Mouse (Mus musculus) forebrain, postnatal 0 days (tissue): ENCODE results near the gene Rraga. TPM values are rescaled to one million over a fixed set of nuclear protein-coding genes. Genes with fewer than 3 reads are reported as not detected.

Experiments used
- ATAC-seq: fragments of 200-750 bp; cut with Nextera tagmentation; 2 replicates; pipeline ENCODE4 v1.8.0; 2017; ENCODE audit warnings: mild to moderate bottlenecking, moderate library complexity
- DNase-seq: peaks from one replicate; pipeline ENCODE4 v3.0.0-alpha.2; 2015
- H3K27ac ChIP-seq: fragments of 300-500 bp; sonication (generic); 2 replicates; pipeline ENCODE4 v1.5.1; 2014; ENCODE audit warnings: low read depth, mild to moderate bottlenecking, antibody characterized with exemption, low read length, moderate library complexity, mixed read lengths
- H3K27me3 ChIP-seq: fragments of 300-500 bp; sonication (generic); 2 replicates; pipeline ENCODE4 v1.6.1; 2014; ENCODE audit warnings: mild to moderate bottlenecking, low read length, mixed read lengths; ENCODE audit not compliant: insufficient read depth
- H3K36me3 ChIP-seq: fragments of 300-500 bp; sonication (generic); 2 replicates; pipeline ENCODE4 v1.6.1; 2014; ENCODE audit warnings: mild to moderate bottlenecking, moderate library complexity; ENCODE audit not compliant: insufficient read depth
- H3K4me1 ChIP-seq: fragments of 300-500 bp; sonication (generic); 2 replicates; pipeline ENCODE4 v1.6.1; 2014; ENCODE audit warnings: antibody characterized with exemption; ENCODE audit not compliant: insufficient read depth
- H3K4me2 ChIP-seq: fragments of 300-500 bp; sonication (generic); 2 replicates; pipeline ENCODE4 v1.6.1; 2014; ENCODE audit warnings: low read depth, mild to moderate bottlenecking, moderate library complexity
- H3K4me3 ChIP-seq: fragments of 300-500 bp; sonication (generic); 2 replicates; pipeline ENCODE4 v1.5.1; 2014; ENCODE audit warnings: low read depth, low read length, mixed read lengths
- H3K9ac ChIP-seq: fragments of 300-500 bp; sonication (generic); 2 replicates; pipeline ENCODE4 v1.6.1; 2014; ENCODE audit warnings: mild to moderate bottlenecking
- H3K9me3 ChIP-seq: fragments of 300-500 bp; sonication (generic); 2 replicates; pipeline ENCODE4 v1.6.1; 2016; ENCODE audit warnings: low read length
- CTCF ChIP-seq: sonication (generic); IDR thresholded peaks from 2 replicates; pipeline ENCODE4 v1.5.1; 2016; ENCODE audit warnings: antibody characterized with exemption, control low read depth, low read depth
- WGBS: fragments of 180-500 bp; shearing (Covaris S2); extraction: QIAGEN DNeasy Blood & Tissue Kit; methylation state at CpG from one replicate; pipeline ENCODE4 v1.1.7; 2014; 5-methylcytosine and 5-hydroxymethylcytosine counted together
- polyA plus RNA-seq: library from polyadenylated mRNA; unstranded; fragments of >200 nt; fragmentation: Nextera tagmentation; extraction: Ambion mirVana; gene quantifications from 2 replicates; pipeline ENCODE4 v1.2.1, GENCODE M21; 2015
- total RNA-seq: library from RNA; depleted of rRNA; stranded (reverse); fragments of >200 nt; gene quantifications from 2 replicates; pipeline ENCODE4 v1.2.3, GENCODE M21; 2014

The Rraga gene
- total and polyA plus RNA-seq, 2 experiments from 2014 or later: 27.4 to 131 TPM

GRCm38 (mm10) chr4:86558228-86558627 is 17.2 kb upstream of the Rraga start, which contains the start of gene Saxo1:
TSS of gene Saxo1 (minus strand) at chr4:86558328.
- Histone ChIP-seq H3K27ac (no peak within 1 kb of the TSS), H3K9me3 (no peaks in the 10 kb centered on the region), H3K4me3 (no peak within 1 kb of the TSS), H3K4me2 (no peak within 1 kb of the TSS), H3K27me3 (no peaks in the 10 kb centered on the region), H3K9ac (no peak within 1 kb of the TSS), H3K4me1 (no peaks in the 10 kb centered on the region), H3K36me3 (no peaks in the 10 kb centered on the region)
- ATAC-seq (no peak), DNase-seq (no peak)
- WGBS: 91% methylated on average over 7 of the region's 7 CpGs
- no peak for TF ChIP-seq CTCF

- DNase-seq (no peak), ATAC-seq (no peak)
- no peak overlapping the region for H3K9ac ChIP-seq
- H3K4me2 ChIP-seq: no peak overlapping the region
- H3K9me3 ChIP-seq: no peaks in the 10 kb centered on the region
- H3K4me3 ChIP-seq: no peak overlapping the region
- H3K27me3 ChIP-seq: no peaks in the 10 kb centered on the region
- H3K27ac ChIP-seq: no peak overlapping the region
- H3K4me1 ChIP-seq: no peaks in the 10 kb centered on the region
- WGBS: 80% methylated on average over 4 of the region's 4 CpGs
- H3K36me3 ChIP-seq: no peaks in the 10 kb centered on the region
- TF ChIP-seq CTCF: no peak
These were observed 16.5 kb upstream of the Rraga start for GRCm38 (mm10) chr4:86559006-86559405.

- Histone ChIP-seq H3K9me3 (no peaks in the 10 kb centered on the region), H3K36me3 (no peaks in the 10 kb centered on the region), H3K9ac (no peak overlapping the region), H3K4me3 (no peak overlapping the region), H3K27ac (no peak overlapping the region), H3K4me1 (no peaks in the 10 kb centered on the region), H3K27me3 (no peaks in the 10 kb centered on the region), H3K4me2 (no peak overlapping the region)
- no peak for ATAC-seq
- no peak for TF ChIP-seq CTCF
- no peak for DNase-seq
- whole genome bisulfite sequencing: 98% methylated on average over 3 of the region's 3 CpGs
These were observed 14.4 kb upstream of the Rraga start for GRCm38 (mm10) chr4:86561061-86561460.

GRCm38 (mm10) chr4:86574939-86575282 is 557 bp upstream of the Rraga start:
- H3K9ac ChIP-seq: peak overlapping the region; percentile 98
- 13% methylated on average over 6 of the region's 6 CpGs for WGBS
- H3K27me3 ChIP-seq: no peaks in the 10 kb centered on the region
- H3K4me1 ChIP-seq: peaks cover 16% of the 10 kb centered on the region
- H3K36me3 ChIP-seq: peaks cover 7% of the 10 kb centered on the region; the same call in 1 of the 2 replicates
- peak overlapping the region; percentile 63 for H3K4me2 ChIP-seq
- H3K27ac ChIP-seq: peak overlapping the region; percentile 98
- peak overlapping the region; percentile 76 for H3K4me3 ChIP-seq
- no peak for TF ChIP-seq CTCF
- DNase-seq (no peak), ATAC-seq (peak; percentile 33)
- no peaks in the 10 kb centered on the region for H3K9me3 ChIP-seq

- WGBS: 0% methylated on average over 20 of the region's 20 CpGs
- H3K9ac ChIP-seq: peak overlapping the region; percentile 98
- no peak for ATAC-seq
These were observed 663 bp downstream of the Rraga start for GRCm38 (mm10) chr4:86576120-86576541.

GRCm38 (mm10) chr4:86576630-86577225 is 1.3 kb downstream of the Rraga start:
- 8% methylated on average over 11 of the region's 11 CpGs for WGBS
- no peak for ATAC-seq
- Histone ChIP-seq H3K9me3 (no peaks in the 10 kb centered on the region), H3K4me1 (peaks cover 16% of the 10 kb centered on the region), H3K9ac (peak overlapping the region; percentile 98), H3K4me2 (peak overlapping the region; percentile 63), H3K27me3 (no peaks in the 10 kb centered on the region), H3K4me3 (peak overlapping the region; percentile 76), H3K36me3 (peaks cover 7% of the 10 kb centered on the region; the same call in 1 of the 2 replicates), H3K27ac (peak overlapping the region; percentile 98; the same call in 1 of the 2 replicates)
- TF ChIP-seq CTCF: no peak
- no peak for DNase-seq

More at GRCm38 (mm10) chr4:86576120-86576541, 663 bp downstream of the Rraga start:
- peak; percentile 65 for DNase-seq
- peak overlapping the region; percentile 98 for H3K27ac ChIP-seq
- H3K4me2 ChIP-seq: peak overlapping the region; percentile 63
- no peak for TF ChIP-seq CTCF
- H3K36me3 ChIP-seq: peaks cover 7% of the 10 kb centered on the region; the same call in 1 of the 2 replicates
- H3K4me1 ChIP-seq: peaks cover 16% of the 10 kb centered on the region
- peak overlapping the region; percentile 76 for H3K4me3 ChIP-seq
- H3K9me3 ChIP-seq: no peaks in the 10 kb centered on the region
- no peaks in the 10 kb centered on the region for H3K27me3 ChIP-seq

GRCm38 (mm10) chr4:86580056-86580455 is 4.6 kb downstream of the Rraga start:
- peaks cover 13% of the 10 kb centered on the region for H3K4me1 ChIP-seq
- no peak overlapping the region for H3K27ac ChIP-seq
- H3K4me3 ChIP-seq: no peak overlapping the region
- no peak overlapping the region for H3K9ac ChIP-seq
- H3K27me3 ChIP-seq: no peaks in the 10 kb centered on the region
- WGBS: 34% methylated on average over 4 of the region's 4 CpGs
- no peak for ATAC-seq
- DNase-seq: no peak
- no peaks in the 10 kb centered on the region for H3K9me3 ChIP-seq
- no peak overlapping the region for H3K4me2 ChIP-seq
- peaks cover 15% of the 10 kb centered on the region; the same call in 1 of the 2 replicates for H3K36me3 ChIP-seq
- TF ChIP-seq CTCF: no peak
